Mouse (Mus musculus): Measurements from ENCODE around the gene Cdc42bpa.

GRCm38 (mm10) chr1:180179100-180179499 lies 218.8 kb downstream of the Cdc42bpa start:
- no peak for TF ChIP-seq CTCF (IDR thresholded peaks at IDR 0.05; ENCODE audit: low read depth)
- TF ChIP-seq EP300 (IDR thresholded peaks at IDR 0.05; ENCODE audit: low read depth) = no peak
